Mouse (Mus musculus): Measurements from ENCODE around the gene Atp1a4.

The Atp1a4 gene

GRCm38 (mm10) chr1:172197146-172197545, 61.1 kb downstream of the Atp1a4 start:
- no peak for DNase-seq

- no peak for DNase-seq
These were observed 63.8 kb downstream of the Atp1a4 start for GRCm38 (mm10) chr1:172194435-172194834.

DNA sequence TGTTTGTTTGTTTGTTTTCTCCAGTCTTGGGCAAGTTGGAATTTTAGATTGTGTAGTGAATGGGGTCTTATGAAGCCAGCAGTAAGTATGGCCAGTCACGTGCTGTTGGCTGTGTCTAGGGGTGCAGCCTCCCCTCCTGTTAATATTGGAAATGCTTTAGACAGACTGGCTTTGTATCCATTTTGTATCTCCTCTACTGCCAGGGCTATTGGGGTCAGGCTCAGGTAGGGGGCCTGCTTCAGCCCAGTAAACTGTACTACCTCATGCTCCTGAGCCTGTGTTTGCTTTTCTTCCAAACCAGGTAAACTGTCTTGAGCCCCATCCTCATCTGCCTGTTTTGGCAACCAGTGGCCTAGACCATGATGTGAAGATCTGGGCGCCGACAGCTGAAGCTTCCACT, 66.0 kb downstream of the Atp1a4 start:
- DNase-seq: no peak

DNA sequence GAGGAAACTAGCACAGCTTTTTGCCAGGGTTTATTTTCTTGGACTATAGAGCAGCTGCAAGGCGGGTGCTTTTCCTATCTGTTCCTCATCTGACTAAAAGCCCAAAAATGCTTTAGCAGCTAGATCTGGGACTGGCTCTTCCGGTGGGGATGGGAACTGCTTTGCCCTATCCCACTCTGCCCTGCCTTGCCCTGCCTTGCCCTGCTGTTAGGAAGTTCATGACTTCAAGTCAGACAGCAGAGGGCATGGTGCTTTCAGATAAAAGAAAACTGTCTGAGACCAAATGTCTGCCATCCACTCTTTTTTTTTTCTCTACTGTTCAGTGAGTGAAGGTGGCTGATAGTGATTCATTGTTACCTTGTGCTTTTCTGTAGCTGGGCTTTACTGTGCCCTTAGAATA, 66.6 kb downstream of the Atp1a4 start:
- no peak for DNase-seq

GRCm38 (mm10) chr1:172188891-172189290, 69.3 kb downstream of the Atp1a4 start:
- DNase-seq: peak; percentile 55 to 63

DNA sequence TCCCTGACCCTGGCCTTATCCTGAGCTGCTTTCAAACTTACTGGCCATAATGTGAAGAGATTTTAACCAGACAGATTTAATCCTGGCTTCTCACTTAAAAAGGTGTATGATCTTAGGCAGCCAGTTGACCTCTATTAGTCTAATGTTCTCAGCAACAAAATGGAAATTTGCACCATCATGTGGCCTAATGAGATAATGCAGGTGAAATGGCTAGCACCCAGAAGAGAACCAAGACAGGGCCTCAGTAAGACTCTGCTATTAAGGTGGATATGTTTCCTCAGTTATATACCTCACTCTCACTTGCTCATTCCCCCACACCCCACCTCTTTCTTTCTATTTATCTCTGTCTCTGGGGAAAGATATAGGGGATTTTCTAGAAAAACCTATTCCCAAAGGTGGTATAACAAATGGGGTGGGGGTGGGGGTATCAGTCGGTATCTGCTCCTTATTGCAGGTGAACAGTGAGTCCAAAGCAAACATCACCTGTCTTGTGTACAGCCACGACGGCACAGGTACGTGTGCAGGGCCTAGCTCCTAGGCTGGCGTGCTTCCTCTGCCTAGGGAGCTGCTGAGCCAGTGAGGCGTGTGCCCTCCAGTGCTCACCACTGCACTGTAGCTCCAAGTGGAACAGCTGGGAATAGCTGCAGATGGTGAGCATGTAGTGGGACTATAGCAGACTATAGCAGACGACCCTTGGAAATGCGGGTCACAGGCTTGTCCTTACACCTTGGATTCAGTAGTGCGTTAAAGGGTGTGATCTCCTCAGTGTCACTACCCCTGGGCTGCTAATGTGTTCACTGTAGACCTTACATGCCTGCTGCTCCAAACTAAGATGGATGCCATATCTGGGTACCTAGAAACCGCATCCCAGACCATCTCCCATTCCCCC, 71.6 kb downstream of the Atp1a4 start:
- DNase-seq: no peak

DNA sequence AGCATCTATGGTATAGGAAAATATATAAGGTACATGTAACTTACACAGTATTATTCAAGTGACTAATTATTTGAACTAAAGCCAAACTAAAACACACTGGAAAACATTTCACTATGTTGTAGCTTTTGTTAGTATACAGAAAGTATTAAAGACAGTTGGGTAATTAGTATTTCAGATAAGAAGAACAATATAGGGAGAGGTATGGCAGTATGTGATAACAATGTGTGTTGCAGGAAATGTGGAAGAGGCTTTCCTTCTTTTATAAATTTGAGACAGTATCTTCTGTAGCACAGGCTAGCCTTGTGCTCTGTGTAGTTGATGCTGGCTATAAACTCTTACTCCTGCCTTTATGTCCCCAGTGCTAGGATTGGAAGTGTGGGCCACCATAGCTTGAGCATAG, 74.3 kb downstream of the Atp1a4 start:
- no peak for DNase-seq

- DNase-seq: no peak
These were observed 75.2 kb downstream of the Atp1a4 start for GRCm38 (mm10) chr1:172183056-172183455.

DNA sequence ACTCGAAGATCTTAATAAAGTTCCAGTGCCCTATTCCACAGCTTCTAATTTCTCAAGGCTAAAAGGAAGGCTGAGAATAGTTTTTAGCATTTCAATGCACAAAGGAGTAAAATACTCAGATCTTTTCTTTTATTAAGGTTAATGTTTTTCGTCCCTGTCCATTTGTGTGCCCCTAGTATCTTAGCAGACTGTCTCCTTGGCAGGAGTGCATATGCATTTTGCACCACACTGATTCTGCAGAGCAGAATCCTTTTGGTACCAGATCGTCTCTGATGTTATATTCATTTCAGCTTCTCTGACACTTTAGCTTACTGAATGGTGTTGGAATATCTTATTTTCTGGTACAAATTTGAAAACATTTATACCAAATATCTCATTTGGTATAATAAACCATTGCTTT, 76.4 kb downstream of the Atp1a4 start:
- no peak for DNase-seq

- no peak for DNase-seq
These were observed 77.3 kb downstream of the Atp1a4 start for GRCm38 (mm10) chr1:172180881-172181280.

- peak; percentile 22 to 37 for DNase-seq
These were observed 79.1 kb downstream of the Atp1a4 start for GRCm38 (mm10) chr1:172179102-172179501.

DNA sequence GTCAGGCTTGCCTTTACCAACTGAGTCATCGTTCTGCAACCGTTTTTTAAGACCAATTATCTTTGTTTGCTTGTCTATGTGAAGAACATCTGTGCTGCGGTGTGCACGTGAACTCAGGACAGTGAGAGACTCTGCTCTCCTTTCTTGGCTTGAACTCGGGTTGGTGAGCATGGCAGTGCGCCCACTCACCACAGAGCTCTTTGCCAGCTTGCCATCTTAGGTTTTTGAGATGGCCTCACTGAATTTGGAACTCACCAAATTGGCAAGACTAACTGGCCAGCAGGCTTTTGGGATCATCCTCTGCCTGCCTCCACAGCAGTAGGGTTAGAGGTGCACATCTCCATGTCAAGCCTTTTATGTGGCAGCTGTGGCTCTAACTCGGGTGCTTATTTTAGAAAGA, 80.4 kb downstream of the Atp1a4 start:
- DNase-seq: no peak

All from kidney, postnatal 4 days (tissue).